Mouse (Mus musculus) E14TG2a.4 (cell line): ENCODE measurements at regions not wholly inside any gene's neighbourhood (a gene's known extent, or its start where the extent isn't known, plus 50 kb on each side); places are given as distances from the start of the nearest gene placed in this dataset.

Experiments
- CTCF ChIP-seq: conservative IDR thresholded peaks from 2 replicates; pipeline ENCODE4 v1.5.1; 2014; ENCODE audit warnings: low read length
- NANOG ChIP-seq: IDR thresholded peaks from 2 replicates; pipeline ENCODE4 v1.6.1; 2014; ENCODE audit warnings: borderline replicate concordance, low read length, mixed read lengths

DNA sequence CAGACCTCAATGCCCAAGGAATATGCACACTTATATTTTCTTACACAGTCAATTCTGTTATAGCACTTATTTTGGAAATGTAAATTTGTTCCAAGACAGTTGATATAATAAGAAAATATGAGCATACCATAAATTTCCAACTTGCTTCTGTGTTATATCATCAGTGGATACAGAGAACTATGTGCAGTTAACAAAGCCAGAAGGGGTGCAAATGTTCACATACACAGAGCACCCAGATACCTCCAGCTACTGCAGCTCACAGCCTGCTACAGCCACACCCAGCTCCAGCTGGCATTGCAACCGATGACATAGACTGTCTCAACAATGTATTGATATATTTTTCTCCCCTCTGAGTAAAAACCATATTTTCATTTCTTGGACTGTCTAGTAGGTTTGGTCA is 785.3 kb downstream of the Cypt12 start:
- TF ChIP-seq CTCF (no peak), NANOG (no peak)
